Mouse (Mus musculus) naive thymus-derived CD4-positive, alpha-beta T cell, adult 5 months (primary cell): ENCODE results near the gene Ccdc9b. TPM values are rescaled to one million over a fixed set of nuclear protein-coding genes. Genes with fewer than 3 reads are reported as not detected.

Source experiments
- polyA plus RNA-seq: library from polyadenylated mRNA; unstranded; fragments of 100-300 nt; shearing (Covaris generic); gene quantifications from one replicate; pipeline ENCODE4 v1.2.1, GENCODE M21; 2017

The Ccdc9b gene
- polyA plus RNA-seq: not detected

DNA sequence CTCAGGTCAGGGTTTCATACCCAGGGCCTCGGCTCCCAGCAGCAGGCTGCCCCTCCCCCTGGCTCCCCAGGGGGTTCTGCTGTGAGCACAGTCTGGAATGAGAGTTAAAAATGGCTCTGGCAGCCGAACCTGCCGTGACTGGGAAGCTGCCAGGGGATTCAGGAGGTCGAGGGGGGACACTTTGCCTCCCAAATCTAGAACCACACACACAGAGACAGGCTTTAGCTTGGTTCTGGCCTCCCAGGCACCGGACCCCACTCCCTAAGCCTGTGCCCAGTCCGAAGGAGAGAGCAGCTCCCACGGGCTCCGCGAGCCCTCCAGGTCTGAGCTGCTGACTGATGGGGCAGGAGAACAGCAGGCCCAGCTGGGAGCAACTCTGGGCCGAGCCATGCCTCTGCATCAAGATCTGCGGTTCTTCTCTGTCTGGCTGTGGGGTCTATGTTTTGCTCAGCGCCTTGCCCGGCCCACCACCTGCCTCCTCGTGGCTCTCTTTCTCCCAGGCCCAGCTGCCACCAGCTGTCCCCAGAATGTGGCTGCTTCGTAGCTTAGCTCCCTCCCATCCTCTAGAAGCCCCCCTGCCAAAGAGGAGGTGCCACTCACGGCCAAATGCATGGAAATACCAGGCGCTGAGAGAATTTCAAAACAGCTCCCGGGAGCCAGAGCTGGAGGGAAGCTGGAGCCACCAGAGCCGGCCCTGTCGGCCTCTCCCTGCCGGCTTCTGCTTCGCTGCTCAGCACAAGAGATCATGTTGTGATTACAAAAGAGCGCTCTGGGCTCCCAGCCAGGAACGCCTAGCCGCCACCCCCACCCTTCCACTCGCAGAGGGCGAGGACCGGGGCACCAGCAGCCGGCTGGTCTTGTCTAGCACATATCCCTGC, at the start of gene Ccdc9b:
TSS of gene Ccdc9b (minus strand) at position 756 of the 878 bp plus-strand sequence.

GRCm38 (mm10) chr2:118779504-118780480, 17.3 kb upstream of the Ccdc9b start, which contains the start of gene Disp2:
Disp2 (plus strand) TSS chr2:118779719.

GRCm38 (mm10) chr2:118772158-118772874, 9.9 kb upstream of the Ccdc9b start, which contains the start of gene Phgr1:
Phgr1 (plus strand) TSS chr2:118772769.

GRCm38 (mm10) chr2:118745232-118745884, 17.1 kb downstream of the Ccdc9b start, which contains the start of gene Inafm2:
Inafm2 (plus strand) TSS chr2:118745758.

GRCm38 (mm10) chr2:118728337-118728736, 34.1 kb downstream of the Ccdc9b start, which contains the start of gene Plcb2:
Plcb2 (minus strand) TSS chr2:118728438.

Other genes starting within 250 kb of the Ccdc9b start
- gene Bmf, start 213.0 kb downstream of the Ccdc9b start, polyA plus RNA-seq: 2.0 TPM
- gene Bub1b, start 164.4 kb downstream of the Ccdc9b start, polyA plus RNA-seq: 0.77 TPM
- not detected for gene Pak6, start 99.4 kb downstream of the Ccdc9b start, polyA plus RNA-seq
- gene Ankrd63, start 58.7 kb downstream of the Ccdc9b start, polyA plus RNA-seq: not detected
- gene Plcb2, start 34.2 kb downstream of the Ccdc9b start, polyA plus RNA-seq: 54.0 TPM
- 8.7 TPM for gene Inafm2, start 16.9 kb downstream of the Ccdc9b start, polyA plus RNA-seq
- gene Phgr1, start 10.1 kb upstream of the Ccdc9b start, polyA plus RNA-seq: not detected
- gene Disp2, start 17.1 kb upstream of the Ccdc9b start, polyA plus RNA-seq: not detected
- gene Knstrn, start 51.3 kb upstream of the Ccdc9b start, polyA plus RNA-seq: 5.8 TPM
- gene Ivd, start 99.3 kb upstream of the Ccdc9b start, polyA plus RNA-seq: 94.3 TPM
- gene Bahd1, start 137.7 kb upstream of the Ccdc9b start, polyA plus RNA-seq: 21.3 TPM
- 1.4 TPM for gene Chst14, start 163.8 kb upstream of the Ccdc9b start, polyA plus RNA-seq